Mouse (Mus musculus): ENCODE measurements at regions not wholly inside any gene's neighbourhood (a gene's known extent, or its start where the extent isn't known, plus 50 kb on each side); places are given as distances from the start of the nearest gene placed in this dataset.

DNA sequence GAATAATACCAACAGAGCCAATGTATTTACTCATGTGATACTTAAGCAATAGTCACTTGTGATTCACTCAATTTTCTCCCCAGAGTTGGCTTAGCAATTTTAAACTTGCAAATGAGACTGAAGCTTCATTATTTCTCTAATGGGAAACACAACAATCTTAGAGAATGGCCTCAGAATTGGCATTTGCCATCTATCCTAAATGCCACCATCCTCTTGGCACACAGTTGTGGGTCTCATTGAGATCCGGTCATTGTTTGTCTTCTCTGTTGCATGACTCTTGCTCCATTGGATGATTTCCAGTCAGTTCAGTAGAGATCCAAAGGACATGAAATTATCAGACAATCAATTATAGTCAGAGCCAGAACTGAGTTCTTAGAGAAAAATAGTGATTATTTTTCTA lies 280.6 kb upstream of the Gm9008 start:
- TF ChIP-seq CTCF (IDR thresholded peaks at IDR 0.05; ENCODE audit: control insufficient read depth, insufficient read depth, insufficient read length): no peak
- TF ChIP-seq USF1 (IDR thresholded peaks at IDR 0.05; ENCODE audit: low read depth): no peak
- TF ChIP-seq MAX (IDR thresholded peaks at IDR 0.05): no peak
